Mouse (Mus musculus) midbrain, embryonic 15.5 days (tissue): ENCODE measurements at regions not wholly inside any gene's neighbourhood (a gene's known extent, or its start where the extent isn't known, plus 50 kb on each side); places are given as distances from the start of the nearest gene placed in this dataset.

ENCODE experiments used
- ATAC-seq: fragments of 200-750 bp; cut with Nextera tagmentation; replicated peaks from 2 replicates; pipeline ENCODE4 v1.8.0; 2017; ENCODE audit warnings: moderate TSS enrichment
- H3K27ac ChIP-seq: fragments of 300-500 bp; sonication (generic); 2 replicates; pipeline ENCODE4 v1.5.1; 2015; ENCODE audit warnings: mild to moderate bottlenecking, inconsistent platforms
- H3K27me3 ChIP-seq: fragments of 300-500 bp; sonication (generic); replicated peaks from 2 replicates; pipeline ENCODE4 v1.6.1; 2015; ENCODE audit warnings: inconsistent platforms
- H3K36me3 ChIP-seq: fragments of 300-500 bp; sonication (generic); replicated peaks from 2 replicates; pipeline ENCODE4 v1.6.1; 2015; ENCODE audit warnings: inconsistent platforms
- H3K4me1 ChIP-seq: fragments of 300-500 bp; sonication (generic); 2 replicates; pipeline ENCODE4 v1.6.1; 2015; ENCODE audit warnings: inconsistent platforms
- H3K4me2 ChIP-seq: fragments of 300-500 bp; sonication (generic); 2 replicates; pipeline ENCODE4 v1.6.1; 2015; ENCODE audit warnings: inconsistent platforms, mild to moderate bottlenecking, moderate library complexity
- H3K4me3 ChIP-seq: fragments of 300-500 bp; sonication (generic); 2 replicates; pipeline ENCODE4 v1.5.1; 2015; ENCODE audit warnings: mild to moderate bottlenecking, inconsistent platforms
- H3K9ac ChIP-seq: fragments of 300-500 bp; sonication (generic); 2 replicates; pipeline ENCODE4 v1.6.1; 2015; ENCODE audit warnings: mild to moderate bottlenecking, inconsistent platforms
- H3K9me3 ChIP-seq: fragments of 300-500 bp; sonication (generic); 2 replicates; pipeline ENCODE4 v1.6.1; 2016; ENCODE audit warnings: inconsistent platforms
- WGBS: fragments of 180-500 bp; shearing (Covaris S2); methylation state at CpG from one replicate; pipeline ENCODE4 v1.1.7; 2015; ENCODE audit warnings: mixed read lengths; 5-methylcytosine and 5-hydroxymethylcytosine counted together

- ATAC-seq, result peak; percentile 75
- WGBS, result 29% methylated on average over 4 of the region's 4 CpGs
- H3K4me1 ChIP-seq, result peaks cover 7% of the 10 kb centered on the region; the same call in 1 of the 2 replicates
Observed at GRCm38 (mm10) chr3:38776743-38777366, 109.9 kb upstream of the Fat4 start.

GRCm38 (mm10) chr3:38754632-38755123, 132.1 kb upstream of the Fat4 start:
- H3K27me3 ChIP-seq, result no peaks in the 10 kb centered on the region
- H3K9ac ChIP-seq, result no peak overlapping the region
- peak; percentile 56 for ATAC-seq
- 35% methylated on average over 5 of the region's 5 CpGs for WGBS
- peak overlapping the region; percentile 69 for H3K27ac ChIP-seq
- H3K4me2 ChIP-seq, result no peak overlapping the region
- no peak overlapping the region for H3K4me3 ChIP-seq
- no peaks in the 10 kb centered on the region for H3K9me3 ChIP-seq
- peaks cover 12% of the 10 kb centered on the region for H3K4me1 ChIP-seq
- H3K36me3 ChIP-seq, result no peaks in the 10 kb centered on the region

More at GRCm38 (mm10) chr3:38776743-38777366, 109.9 kb upstream of the Fat4 start:
- no peaks in the 10 kb centered on the region for H3K27me3 ChIP-seq
- H3K27ac ChIP-seq, result 0 out of 2 replicates have a peak overlapping the region, but pooled peaks have one; percentile 28
- H3K9me3 ChIP-seq, result no peaks in the 10 kb centered on the region
- H3K4me2 ChIP-seq, result no peak overlapping the region
- no peak overlapping the region for H3K4me3 ChIP-seq
- no peaks in the 10 kb centered on the region for H3K36me3 ChIP-seq
- no peak overlapping the region for H3K9ac ChIP-seq

GRCm38 (mm10) chr3:38753446-38754205, 133.1 kb upstream of the Fat4 start:
- peak overlapping the region; percentile 34; the same call in 1 of the 2 replicates for H3K27ac ChIP-seq
- no peak overlapping the region for H3K4me2 ChIP-seq
- 81% methylated on average over 2 of the region's 2 CpGs for WGBS
- no peaks in the 10 kb centered on the region for H3K27me3 ChIP-seq
- H3K4me1 ChIP-seq, result peaks cover 12% of the 10 kb centered on the region
- H3K9ac ChIP-seq, result no peak overlapping the region
- no peak overlapping the region for H3K4me3 ChIP-seq
- peak; percentile 52 for ATAC-seq
- H3K36me3 ChIP-seq, result no peaks in the 10 kb centered on the region
- H3K9me3 ChIP-seq, result no peaks in the 10 kb centered on the region

GRCm38 (mm10) chr3:38742155-38742554, 144.6 kb upstream of the Fat4 start:
- Histone ChIP-seq H3K9ac (no peak overlapping the region), H3K36me3 (no peaks in the 10 kb centered on the region), H3K4me3 (no peak overlapping the region), H3K27ac (no peak overlapping the region), H3K27me3 (no peaks in the 10 kb centered on the region), H3K4me1 (no peaks in the 10 kb centered on the region), H3K4me2 (no peak overlapping the region), H3K9me3 (no peaks in the 10 kb centered on the region)
- 82% methylated on average over 4 of the region's 4 CpGs for WGBS
- ATAC-seq, result no peak

GRCm38 (mm10) chr3:38722606-38723005, 164.1 kb upstream of the Fat4 start:
- no peak for ATAC-seq
- H3K9me3 ChIP-seq, result no peaks in the 10 kb centered on the region
- H3K4me3 ChIP-seq, result no peak overlapping the region
- no peak overlapping the region for H3K27ac ChIP-seq
- no peaks in the 10 kb centered on the region for H3K27me3 ChIP-seq
- WGBS, result 81% methylated on average over 1 of the region's 1 CpGs
- H3K4me2 ChIP-seq, result no peak overlapping the region
- H3K36me3 ChIP-seq, result no peaks in the 10 kb centered on the region
- no peaks in the 10 kb centered on the region for H3K4me1 ChIP-seq
- no peak overlapping the region for H3K9ac ChIP-seq

GRCm38 (mm10) chr3:38712078-38712873, 174.5 kb upstream of the Fat4 start:
- Histone ChIP-seq H3K4me3 (no peak overlapping the region), H3K9me3 (no peaks in the 10 kb centered on the region), H3K4me2 (no peak overlapping the region), H3K4me1 (peaks cover 11% of the 10 kb centered on the region), H3K27ac (peak overlapping the region; percentile 53; the same call in 1 of the 2 replicates), H3K36me3 (no peaks in the 10 kb centered on the region), H3K9ac (no peak overlapping the region), H3K27me3 (no peaks in the 10 kb centered on the region)
- 14% methylated on average over 9 of the region's 9 CpGs for WGBS
- peak; percentile 78 for ATAC-seq

GRCm38 (mm10) chr3:38711229-38711628, 175.5 kb upstream of the Fat4 start:
- Histone ChIP-seq H3K36me3 (no peaks in the 10 kb centered on the region), H3K27ac (no peak overlapping the region), H3K4me1 (peaks cover 11% of the 10 kb centered on the region), H3K4me2 (no peak overlapping the region), H3K9ac (no peak overlapping the region), H3K4me3 (no peak overlapping the region), H3K27me3 (no peaks in the 10 kb centered on the region), H3K9me3 (no peaks in the 10 kb centered on the region)
- ATAC-seq, result peak; percentile 43; the same call in 1 of the 2 replicates
- WGBS, result 22% methylated on average over 6 of the region's 6 CpGs

- ATAC-seq, result no peak
- H3K4me2 ChIP-seq, result no peak overlapping the region
- H3K27ac ChIP-seq, result no peak overlapping the region
- H3K27me3 ChIP-seq, result no peaks in the 10 kb centered on the region
- WGBS, result 74% methylated on average over 3 of the region's 3 CpGs
- no peak overlapping the region for H3K9ac ChIP-seq
- no peaks in the 10 kb centered on the region for H3K9me3 ChIP-seq
- H3K4me3 ChIP-seq, result no peak overlapping the region
- H3K36me3 ChIP-seq, result no peaks in the 10 kb centered on the region
- peaks cover 9% of the 10 kb centered on the region for H3K4me1 ChIP-seq
Observed at GRCm38 (mm10) chr3:38707891-38708290, 178.8 kb upstream of the Fat4 start.

GRCm38 (mm10) chr3:38699206-38699605, 187.5 kb upstream of the Fat4 start:
- Histone ChIP-seq H3K4me1 (peaks cover 11% of the 10 kb centered on the region), H3K4me3 (no peak overlapping the region), H3K9ac (no peak overlapping the region), H3K36me3 (no peaks in the 10 kb centered on the region), H3K4me2 (no peak overlapping the region), H3K9me3 (no peaks in the 10 kb centered on the region), H3K27ac (no peak overlapping the region), H3K27me3 (no peaks in the 10 kb centered on the region)
- ATAC-seq, result no peak
- WGBS, result 75% methylated on average over 5 of the region's 5 CpGs

- ATAC-seq, result peak; percentile 74
- WGBS, result 8% methylated on average over 8 of the region's 8 CpGs
- H3K4me1 ChIP-seq, result peaks cover 11% of the 10 kb centered on the region
Observed at GRCm38 (mm10) chr3:38697871-38698270, 188.9 kb upstream of the Fat4 start.

GRCm38 (mm10) chr3:38697349-38697748, 189.4 kb upstream of the Fat4 start:
- WGBS, result 52% methylated on average over 2 of the region's 2 CpGs
- Histone ChIP-seq H3K9me3 (no peaks in the 10 kb centered on the region), H3K27me3 (no peaks in the 10 kb centered on the region), H3K36me3 (no peaks in the 10 kb centered on the region), H3K4me1 (peaks cover 11% of the 10 kb centered on the region), H3K27ac (no peak overlapping the region), H3K9ac (no peak overlapping the region), H3K4me3 (no peak overlapping the region), H3K4me2 (no peak overlapping the region)
- 0 out of 2 replicates have a peak, but pooled peaks have one; percentile 10 for ATAC-seq

More at GRCm38 (mm10) chr3:38697871-38698270, 188.9 kb upstream of the Fat4 start:
- Histone ChIP-seq H3K4me2 (no peak overlapping the region), H3K36me3 (no peaks in the 10 kb centered on the region), H3K9ac (no peak overlapping the region), H3K27me3 (no peaks in the 10 kb centered on the region), H3K9me3 (no peaks in the 10 kb centered on the region), H3K27ac (peak overlapping the region; percentile 59; the same call in 1 of the 2 replicates), H3K4me3 (no peak overlapping the region)

- Histone ChIP-seq H3K4me3 (no peak overlapping the region), H3K4me1 (peaks cover 11% of the 10 kb centered on the region)
Observed at GRCm38 (mm10) chr3:38695836-38696235, 190.9 kb upstream of the Fat4 start.

More at GRCm38 (mm10) chr3:38695836-38696235, 190.9 kb upstream of the Fat4 start:
- no peaks in the 10 kb centered on the region for H3K9me3 ChIP-seq
- H3K27ac ChIP-seq, result no peak overlapping the region
- no peak overlapping the region for H3K9ac ChIP-seq
- H3K4me2 ChIP-seq, result no peak overlapping the region
- H3K36me3 ChIP-seq, result no peaks in the 10 kb centered on the region
- no peak for ATAC-seq
- 78% methylated on average over 7 of the region's 7 CpGs for WGBS
- H3K27me3 ChIP-seq, result no peaks in the 10 kb centered on the region
